Mouse (Mus musculus): ENCODE results near the gene Zbtb11. TPM values are rescaled to one million over a fixed set of nuclear protein-coding genes. Genes with fewer than 3 reads are reported as not detected.

Zbtb11 gene
- polyA plus RNA-seq, 1 experiment from 2014 or later = 16.5 TPM

- no peaks in the 10 kb centered on the region for H3K9me3 ChIP-seq
- peaks cover 31% of the 10 kb centered on the region for H3K4me1 ChIP-seq
- DNase-seq (ENCODE audit: extremely low spot score, low spot score) = peak; percentile 83
- H3K36me3 ChIP-seq (replicated peaks) = peaks cover 49% of the 10 kb centered on the region
- under 1% methylated on average over 54 of the region's 55 CpGs for WGBS
- H3K4me3 ChIP-seq = peak overlapping the region; percentile 99
- H3K27me3 ChIP-seq (ENCODE audit: poor library complexity, severe bottlenecking) = no peaks in the 10 kb centered on the region
- H3K27ac ChIP-seq = peak overlapping the region; percentile 89
Measured at GRCm38 (mm10) chr16:55974256-55974902, 696 bp downstream of the Zbtb11 start.

- H3K36me3 ChIP-seq (replicated peaks) = peaks cover 46% of the 10 kb centered on the region
- H3K4me1 ChIP-seq = peaks cover 27% of the 10 kb centered on the region
- peak overlapping the region; percentile 89 for H3K27ac ChIP-seq
- no peak for DNase-seq (ENCODE audit: extremely low spot score, low spot score)
- no peaks in the 10 kb centered on the region for H3K9me3 ChIP-seq
- 18% methylated on average over 14 of the region's 14 CpGs for WGBS
- H3K4me3 ChIP-seq = peak overlapping the region; percentile 99
- H3K27me3 ChIP-seq (ENCODE audit: poor library complexity, severe bottlenecking) = no peaks in the 10 kb centered on the region
Measured at GRCm38 (mm10) chr16:55974903-55975285, 1.2 kb downstream of the Zbtb11 start.

GRCm38 (mm10) chr16:55986001-55986400, 12.3 kb downstream of the Zbtb11 start:
- 90% methylated on average over 3 of the region's 3 CpGs for WGBS
- Histone ChIP-seq H3K36me3 (replicated peaks) (peaks cover 82% of the 10 kb centered on the region), H3K4me3 (no peak overlapping the region), H3K4me1 (no peaks in the 10 kb centered on the region), H3K9me3 (no peaks in the 10 kb centered on the region), H3K27me3 (ENCODE audit: poor library complexity, severe bottlenecking) (no peaks in the 10 kb centered on the region), H3K27ac (no peak overlapping the region)
- DNase-seq (ENCODE audit: extremely low spot score, low spot score) = no peak

GRCm38 (mm10) chr16:55990311-55990710, 16.6 kb downstream of the Zbtb11 start:
- Histone ChIP-seq H3K27me3 (ENCODE audit: poor library complexity, severe bottlenecking) (no peaks in the 10 kb centered on the region), H3K36me3 (replicated peaks) (peaks cover 81% of the 10 kb centered on the region), H3K27ac (no peak overlapping the region), H3K4me3 (no peak overlapping the region), H3K4me1 (no peaks in the 10 kb centered on the region), H3K9me3 (no peaks in the 10 kb centered on the region)
- WGBS = 89% methylated on average over 4 of the region's 4 CpGs
- DNase-seq (ENCODE audit: extremely low spot score, low spot score) = no peak

- peaks cover 81% of the 10 kb centered on the region for H3K36me3 ChIP-seq (replicated peaks)
Measured at GRCm38 (mm10) chr16:55994235-55994634, 20.6 kb downstream of the Zbtb11 start.

GRCm38 (mm10) chr16:56006798-56007197, 33.1 kb downstream of the Zbtb11 start:
- 96% methylated on average over 11 of the region's 11 CpGs for WGBS
- H3K27ac ChIP-seq = no peak overlapping the region
- peaks cover 77% of the 10 kb centered on the region for H3K36me3 ChIP-seq (replicated peaks)
- H3K27me3 ChIP-seq (ENCODE audit: poor library complexity, severe bottlenecking) = no peaks in the 10 kb centered on the region
- no peaks in the 10 kb centered on the region for H3K4me1 ChIP-seq
- no peak for DNase-seq (ENCODE audit: extremely low spot score, low spot score)
- H3K9me3 ChIP-seq = no peaks in the 10 kb centered on the region
- no peak overlapping the region for H3K4me3 ChIP-seq

More at GRCm38 (mm10) chr16:55994235-55994634, 20.6 kb downstream of the Zbtb11 start:
- WGBS = 96% methylated on average over 2 of the region's 2 CpGs
- no peak overlapping the region for H3K27ac ChIP-seq
- no peaks in the 10 kb centered on the region for H3K4me1 ChIP-seq
- no peaks in the 10 kb centered on the region for H3K27me3 ChIP-seq (ENCODE audit: poor library complexity, severe bottlenecking)
- DNase-seq (ENCODE audit: extremely low spot score, low spot score) = no peak
- H3K4me3 ChIP-seq = no peak overlapping the region
- no peaks in the 10 kb centered on the region for H3K9me3 ChIP-seq

GRCm38 (mm10) chr16:56008862-56009261, 35.2 kb downstream of the Zbtb11 start:
- H3K27ac ChIP-seq = no peak overlapping the region
- H3K9me3 ChIP-seq = no peaks in the 10 kb centered on the region
- no peak for DNase-seq (ENCODE audit: extremely low spot score, low spot score)
- 89% methylated on average over 1 of the region's 1 CpGs for WGBS
- peaks cover 80% of the 10 kb centered on the region for H3K36me3 ChIP-seq (replicated peaks)
- H3K4me3 ChIP-seq = no peak overlapping the region
- no peaks in the 10 kb centered on the region for H3K4me1 ChIP-seq
- H3K27me3 ChIP-seq (ENCODE audit: poor library complexity, severe bottlenecking) = no peaks in the 10 kb centered on the region

- peaks cover 5% of the 10 kb centered on the region for H3K9me3 ChIP-seq
- no peak for DNase-seq (ENCODE audit: extremely low spot score, low spot score)
- no peak overlapping the region for H3K4me3 ChIP-seq
- no peaks in the 10 kb centered on the region for H3K4me1 ChIP-seq
- H3K27ac ChIP-seq = no peak overlapping the region
- no peaks in the 10 kb centered on the region for H3K27me3 ChIP-seq (ENCODE audit: poor library complexity, severe bottlenecking)
- WGBS = 89% methylated on average over 10 of the region's 10 CpGs
- H3K36me3 ChIP-seq (replicated peaks) = peaks cover 69% of the 10 kb centered on the region
Measured at GRCm38 (mm10) chr16:56012789-56013743, 39.4 kb downstream of the Zbtb11 start.

GRCm38 (mm10) chr16:56014076-56014475, 40.4 kb downstream of the Zbtb11 start:
- Histone ChIP-seq H3K9me3 (peaks cover 5% of the 10 kb centered on the region), H3K4me3 (no peak overlapping the region), H3K27ac (no peak overlapping the region), H3K36me3 (replicated peaks) (peaks cover 71% of the 10 kb centered on the region), H3K4me1 (no peaks in the 10 kb centered on the region), H3K27me3 (ENCODE audit: poor library complexity, severe bottlenecking) (no peaks in the 10 kb centered on the region)
- DNase-seq (ENCODE audit: extremely low spot score, low spot score) = no peak
- WGBS = 93% methylated on average over 7 of the region's 7 CpGs

- Histone ChIP-seq H3K27me3 (ENCODE audit: poor library complexity, severe bottlenecking) (no peaks in the 10 kb centered on the region), H3K4me1 (no peaks in the 10 kb centered on the region), H3K27ac (no peak overlapping the region), H3K9me3 (peaks cover 5% of the 10 kb centered on the region), H3K4me3 (no peak overlapping the region), H3K36me3 (replicated peaks) (peaks cover 82% of the 10 kb centered on the region)
- WGBS = 95% methylated on average over 7 of the region's 7 CpGs
- no peak for DNase-seq (ENCODE audit: extremely low spot score, low spot score)
Measured at GRCm38 (mm10) chr16:56019660-56020059, 46.0 kb downstream of the Zbtb11 start.

- H3K9me3 ChIP-seq = no peaks in the 10 kb centered on the region
- H3K4me3 ChIP-seq = peak overlapping the region; percentile 90
- peak overlapping the region; percentile 98 for H3K27ac ChIP-seq
- H3K36me3 ChIP-seq (replicated peaks) = peaks cover 51% of the 10 kb centered on the region
- no peak for DNase-seq (ENCODE audit: extremely low spot score, low spot score)
- no peaks in the 10 kb centered on the region for H3K27me3 ChIP-seq (ENCODE audit: poor library complexity, severe bottlenecking)
- WGBS = 53% methylated on average over 12 of the region's 12 CpGs
- peaks cover 24% of the 10 kb centered on the region for H3K4me1 ChIP-seq
Measured at GRCm38 (mm10) chr16:56027854-56028629, 54.4 kb downstream of the Zbtb11 start.

- H3K4me3 ChIP-seq = peak overlapping the region; percentile 90
- peaks cover 24% of the 10 kb centered on the region for H3K4me1 ChIP-seq
- H3K27ac ChIP-seq = peak overlapping the region; percentile 98
- H3K9me3 ChIP-seq = no peaks in the 10 kb centered on the region
- no peak for DNase-seq (ENCODE audit: extremely low spot score, low spot score)
- 1% methylated on average over 62 of the region's 62 CpGs for WGBS
- H3K36me3 ChIP-seq (replicated peaks) = peaks cover 53% of the 10 kb centered on the region
- H3K27me3 ChIP-seq (ENCODE audit: poor library complexity, severe bottlenecking) = no peaks in the 10 kb centered on the region
Measured at GRCm38 (mm10) chr16:56028722-56029551, 55.3 kb downstream of the Zbtb11 start.

Data from forebrain, embryonic 10.5 days (tissue).